Mouse (Mus musculus) gastrocnemius, adult 18-20 months (tissue): Measurements from ENCODE around the gene Pbx2. TPM values are rescaled to one million over a fixed set of nuclear protein-coding genes. Genes with fewer than 3 reads are reported as not detected.

Source experiments
- DNase-seq: peaks from one replicate; pipeline ENCODE4 v3.0.0; 2021; ENCODE audit warnings: low spot score
- total RNA-seq, 2 experiments: library from RNA; stranded (reverse); gene quantifications; 2 replicates each; pipeline ENCODE4 v1.2.3; 2021

The Pbx2 gene
- total RNA-seq, 2 experiments from 2014 or later, result 12.0 to 12.2 TPM

GRCm38 (mm10) chr17:34603375-34604060 is 12.5 kb downstream of the Pbx2 start, which contains the start of gene Rnf5:
Gene Rnf5, minus strand, starts transcription at chr17:34603690.
- DNase-seq, result peak; percentile 100

GRCm38 (mm10) chr17:34604061-34604508 is 13.0 kb downstream of the Pbx2 start, which contains the start of gene Agpat1:
Gene Agpat1, plus strand, starts transcription at chr17:34604262.
- DNase-seq, result peak; percentile 99

GRCm38 (mm10) chr17:34604511-34605237 is 13.6 kb downstream of the Pbx2 start:
- peak; percentile 66 for DNase-seq

GRCm38 (mm10) chr17:34605609-34606008 is 14.5 kb downstream of the Pbx2 start:
- peak; percentile 97 for DNase-seq

GRCm38 (mm10) chr17:34606186-34607039 is 15.3 kb downstream of the Pbx2 start:
- DNase-seq, result no peak

GRCm38 (mm10) chr17:34607997-34608396 is 16.9 kb downstream of the Pbx2 start:
- no peak for DNase-seq

- no peak for DNase-seq
Measured at GRCm38 (mm10) chr17:34611050-34611449, 20.0 kb downstream of the Pbx2 start.

GRCm38 (mm10) chr17:34613054-34613645 is 22.1 kb downstream of the Pbx2 start:
- no peak for DNase-seq

GRCm38 (mm10) chr17:34613830-34614229 is 22.8 kb downstream of the Pbx2 start:
- DNase-seq, result no peak

- no peak for DNase-seq
Measured at GRCm38 (mm10) chr17:34615871-34616270, 24.8 kb downstream of the Pbx2 start, which contains the start of gene Egfl8. Gene Egfl8, minus strand, starts transcription at chr17:34615971.

GRCm38 (mm10) chr17:34618999-34619398 is 27.9 kb downstream of the Pbx2 start:
- peak; percentile 76 for DNase-seq

GRCm38 (mm10) chr17:34621006-34621405 is 29.9 kb downstream of the Pbx2 start:
- DNase-seq, result no peak

GRCm38 (mm10) chr17:34623161-34623560 is 32.1 kb downstream of the Pbx2 start:
- no peak for DNase-seq

GRCm38 (mm10) chr17:34624981-34625380 is 33.9 kb downstream of the Pbx2 start:
- no peak for DNase-seq

GRCm38 (mm10) chr17:34626062-34626772 is 35.2 kb downstream of the Pbx2 start:
- DNase-seq, result no peak

- no peak for DNase-seq
Measured at GRCm38 (mm10) chr17:34626773-34627092, 35.7 kb downstream of the Pbx2 start.

- peak; percentile 84 for DNase-seq
Measured at GRCm38 (mm10) chr17:34627093-34627942, 36.3 kb downstream of the Pbx2 start.

- DNase-seq, result peak; percentile 50
Measured at GRCm38 (mm10) chr17:34627943-34628643, 37.0 kb downstream of the Pbx2 start, which contains the start of gene Ppt2. Gene Ppt2, minus strand, starts transcription at chr17:34628510.

GRCm38 (mm10) chr17:34628644-34628967 is 37.5 kb downstream of the Pbx2 start:
- DNase-seq, result no peak
